Mouse (Mus musculus) lung, embryonic 14.5 days (tissue): Measurements from ENCODE around the gene Brd4. TPM values are rescaled to one million over a fixed set of nuclear protein-coding genes. Genes with fewer than 3 reads are reported as not detected.
A peak's percentile ranks its signal among the peaks of the same experiment; 100 is the strongest.
"Not testable (repeated sequence)": the region's sequence is repeated elsewhere in the genome, so short reads cannot be mapped to it uniquely, and the experiment has no call there.

Experiments used
- ATAC-seq: fragments of 200-750 bp; cut with Nextera tagmentation; 2 replicates; pipeline ENCODE4 v1.8.0; 2017; ENCODE audit warnings: mild to moderate bottlenecking, moderate TSS enrichment, moderate library complexity; ENCODE audit not compliant: insufficient read depth
- DNase-seq: peaks from one replicate; pipeline ENCODE4 v3.0.0-alpha.2; 2015
- H3K27ac ChIP-seq: fragments of 300-500 bp; sonication (generic); 2 replicates; pipeline ENCODE4 v1.5.1; 2014; ENCODE audit warnings: low read depth, mild to moderate bottlenecking, moderate library complexity
- H3K27me3 ChIP-seq: fragments of 300-500 bp; sonication (generic); 2 replicates; pipeline ENCODE4 v1.6.1; 2014; ENCODE audit warnings: low read length, control low read depth; ENCODE audit not compliant: insufficient read depth
- H3K36me3 ChIP-seq: fragments of 300-500 bp; sonication (generic); 2 replicates; pipeline ENCODE4 v1.6.1; 2014; ENCODE audit warnings: control low read depth; ENCODE audit not compliant: insufficient read depth
- H3K4me1 ChIP-seq: fragments of 300-500 bp; sonication (generic); 2 replicates; pipeline ENCODE4 v1.6.1; 2014; ENCODE audit warnings: antibody characterized with exemption, control low read depth; ENCODE audit not compliant: insufficient read depth
- H3K4me2 ChIP-seq: fragments of 300-500 bp; sonication (generic); 2 replicates; pipeline ENCODE4 v1.6.1; 2014; ENCODE audit warnings: mild to moderate bottlenecking
- H3K4me3 ChIP-seq: fragments of 300-500 bp; sonication (generic); 2 replicates; pipeline ENCODE4 v1.5.1; 2014; ENCODE audit warnings: low read depth, low read length
- H3K9ac ChIP-seq: fragments of 300-500 bp; sonication (generic); 2 replicates; pipeline ENCODE4 v1.6.1; 2014
- H3K9me3 ChIP-seq: fragments of 300-500 bp; sonication (generic); 2 replicates; pipeline ENCODE4 v1.6.1; 2016; ENCODE audit warnings: low read depth, low read length, control low read depth
- CTCF ChIP-seq: IDR thresholded peaks from 2 replicates; pipeline ENCODE4 v1.5.1; 2016; ENCODE audit warnings: antibody characterized with exemption, low read depth
- WGBS: fragments of 180-500 bp; shearing (Covaris S2); extraction: QIAGEN DNeasy Blood & Tissue Kit; methylation state at CpG from one replicate; pipeline ENCODE4 v1.1.7; 2014; 5-methylcytosine and 5-hydroxymethylcytosine counted together
- polyA plus RNA-seq: library from polyadenylated mRNA; unstranded; fragments of >200 nt; fragmentation: Nextera tagmentation; extraction: Ambion mirVana; gene quantifications from 2 replicates; pipeline ENCODE4 v1.2.1, GENCODE M21; 2014

Gene Brd4
- polyA plus RNA-seq, 1 experiment from 2014 or later = 114 TPM

DNA sequence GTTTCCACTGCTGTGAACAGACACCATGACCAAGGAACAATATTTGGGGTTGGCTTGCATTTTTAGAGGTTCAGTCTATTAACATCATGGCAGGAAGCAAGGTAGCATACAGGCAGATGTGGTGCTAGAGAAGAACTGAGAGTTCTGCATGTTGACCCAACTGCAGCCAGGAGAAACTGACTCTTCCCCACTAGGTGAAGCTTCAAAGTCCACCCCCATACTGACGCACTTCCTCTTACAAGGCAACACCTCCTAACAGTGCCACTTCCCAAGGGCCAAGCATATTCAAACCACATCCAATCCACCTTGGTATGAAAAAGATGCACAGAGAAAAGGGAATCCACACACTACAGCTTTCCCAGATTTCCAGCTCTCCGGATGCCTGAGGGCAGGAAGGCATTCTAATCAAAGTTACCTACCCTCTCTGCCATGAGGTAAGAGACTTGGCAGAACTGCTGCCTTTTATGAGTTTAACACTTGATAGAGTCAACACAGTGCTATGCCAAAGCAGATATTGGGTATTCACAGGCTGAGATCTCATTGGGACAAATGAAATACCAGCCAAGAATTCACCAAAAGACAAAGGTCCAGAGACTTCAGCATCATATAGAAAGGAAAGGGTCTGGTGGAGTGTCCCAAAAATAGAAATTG lies 43.5 kb downstream of the Brd4 start:
- Histone ChIP-seq H3K9me3 (no peaks in the 10 kb centered on the region), H3K27me3 (no peaks in the 10 kb centered on the region), H3K4me3 (no peak overlapping the region), H3K4me2 (no peak overlapping the region), H3K36me3 (no peaks in the 10 kb centered on the region), H3K9ac (no peak overlapping the region), H3K27ac (no peak overlapping the region), H3K4me1 (no peaks in the 10 kb centered on the region)
- 95% methylated on average over 2 of the region's 2 CpGs for WGBS
- TF ChIP-seq CTCF = no peak
- ATAC-seq = no peak
- no peak for DNase-seq

GRCm38 (mm10) chr17:32238589-32238988 lies 45.9 kb downstream of the Brd4 start:
- 83% methylated on average over 1 of the region's 1 CpGs for WGBS
- no peak for TF ChIP-seq CTCF

GRCm38 (mm10) chr17:32235534-32236191 lies 48.9 kb downstream of the Brd4 start:
- ATAC-seq (peak; percentile 63), DNase-seq (peak; percentile 76)
- Histone ChIP-seq H3K4me3 (no peak overlapping the region), H3K4me1 (no peaks in the 10 kb centered on the region), H3K27ac (peak overlapping the region; percentile 54; the same call in 1 of the 2 replicates), H3K4me2 (no peak overlapping the region), H3K9ac (no peak overlapping the region), H3K9me3 (no peaks in the 10 kb centered on the region), H3K36me3 (no peaks in the 10 kb centered on the region), H3K27me3 (no peaks in the 10 kb centered on the region)
- 65% methylated on average over 5 of the region's 5 CpGs for WGBS
- 0 out of 2 replicates have a peak, but pooled peaks have one; percentile 7 for TF ChIP-seq CTCF

More at GRCm38 (mm10) chr17:32238589-32238988, 45.9 kb downstream of the Brd4 start:
- Histone ChIP-seq H3K9me3 (no peaks in the 10 kb centered on the region), H3K4me1 (no peaks in the 10 kb centered on the region), H3K4me3 (no peak overlapping the region), H3K9ac (no peak overlapping the region), H3K36me3 (no peaks in the 10 kb centered on the region), H3K27me3 (no peaks in the 10 kb centered on the region), H3K27ac (no peak overlapping the region), H3K4me2 (no peak overlapping the region)
- DNase-seq (no peak), ATAC-seq (no peak)

DNA sequence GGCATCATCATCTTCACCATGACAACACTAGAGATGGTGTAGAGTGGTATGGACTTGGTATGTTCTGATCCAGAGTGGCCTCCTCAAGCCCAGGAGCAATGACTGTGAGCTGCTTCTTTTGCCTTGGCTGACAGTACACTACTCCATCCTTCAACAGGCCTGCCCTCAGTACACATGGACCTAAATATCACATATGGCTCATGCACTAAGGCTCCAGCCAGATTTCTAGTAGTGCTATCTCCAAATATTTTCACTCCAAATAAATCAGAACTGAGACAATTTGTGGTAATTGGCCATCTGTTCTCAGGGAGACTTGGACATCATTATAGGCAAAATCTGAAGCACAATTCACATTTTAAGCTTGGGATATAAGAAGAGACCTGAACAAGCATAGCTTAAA lies 51.3 kb downstream of the Brd4 start:
- ATAC-seq (no peak), DNase-seq (no peak)
- no peak overlapping the region for H3K9ac ChIP-seq
- H3K9me3 ChIP-seq = no peaks in the 10 kb centered on the region
- peaks cover 12% of the 10 kb centered on the region for H3K36me3 ChIP-seq
- no peak overlapping the region for H3K4me3 ChIP-seq
- no peaks in the 10 kb centered on the region for H3K4me1 ChIP-seq
- H3K27ac ChIP-seq = no peak overlapping the region
- no peaks in the 10 kb centered on the region for H3K27me3 ChIP-seq
- no peak for TF ChIP-seq CTCF
- H3K4me2 ChIP-seq = no peak overlapping the region

DNA sequence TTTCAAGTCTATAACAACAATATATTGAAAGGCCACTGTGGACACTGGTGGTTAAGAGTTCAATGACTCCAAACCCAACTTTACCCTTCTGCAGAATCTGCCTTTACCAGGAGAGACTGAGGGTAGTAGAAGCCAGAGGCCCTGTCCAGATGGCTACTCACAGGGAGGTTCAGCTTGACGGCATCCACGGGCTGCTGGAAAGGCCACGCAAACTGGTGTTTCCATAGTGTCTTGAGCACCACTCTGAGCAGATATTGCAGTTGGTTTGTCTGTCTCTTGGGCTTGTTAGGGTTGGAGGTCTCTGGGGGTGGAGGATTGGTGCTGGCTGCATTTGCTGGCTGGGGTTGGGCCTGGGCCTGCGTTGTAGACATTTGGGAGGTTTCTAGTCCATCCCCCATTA lies 55.3 kb downstream of the Brd4 start:
- 95% methylated on average over 4 of the region's 4 CpGs for WGBS
- Histone ChIP-seq H3K4me1 (no peaks in the 10 kb centered on the region), H3K9me3 (no peaks in the 10 kb centered on the region), H3K27ac (no peak overlapping the region), H3K9ac (no peak overlapping the region), H3K27me3 (no peaks in the 10 kb centered on the region), H3K4me3 (no peak overlapping the region), H3K4me2 (no peak overlapping the region), H3K36me3 (peaks cover 49% of the 10 kb centered on the region)
- no peak for ATAC-seq
- DNase-seq = no peak
- no peak for TF ChIP-seq CTCF

- ATAC-seq (no peak), DNase-seq (peak; percentile 21)
- Histone ChIP-seq H3K27ac (no peak overlapping the region), H3K9me3 (no peaks in the 10 kb centered on the region), H3K4me3 (no peak overlapping the region), H3K4me1 (no peaks in the 10 kb centered on the region), H3K4me2 (no peak overlapping the region), H3K27me3 (no peaks in the 10 kb centered on the region), H3K36me3 (peaks cover 97% of the 10 kb centered on the region), H3K9ac (no peak overlapping the region)
- WGBS = 57% methylated on average over 3 of the region's 3 CpGs
- no peak for TF ChIP-seq CTCF
These were observed 63.6 kb downstream of the Brd4 start for GRCm38 (mm10) chr17:32220873-32221272.

GRCm38 (mm10) chr17:32215587-32215986 lies 68.9 kb downstream of the Brd4 start:
- H3K27me3 ChIP-seq, H3K27ac ChIP-seq, H3K9me3 ChIP-seq, H3K4me1 ChIP-seq, ATAC-seq, DNase-seq, H3K4me2 ChIP-seq, H3K9ac ChIP-seq, H3K4me3 ChIP-seq: not testable (repeated sequence)
- peak; percentile 32 for TF ChIP-seq CTCF
- peaks cover 96% of the 10 kb centered on the region for H3K36me3 ChIP-seq
- WGBS = 77% methylated on average over 4 of the region's 4 CpGs

GRCm38 (mm10) chr17:32211554-32211953 lies 73.0 kb downstream of the Brd4 start:
- not testable (repeated sequence) for H3K4me3 ChIP-seq, H3K9me3 ChIP-seq, H3K4me1 ChIP-seq, H3K4me2 ChIP-seq, H3K9ac ChIP-seq, H3K27ac ChIP-seq, ATAC-seq, DNase-seq, H3K27me3 ChIP-seq
- 86% methylated on average over 6 of the region's 6 CpGs for WGBS
- H3K36me3 ChIP-seq = peaks cover 94% of the 10 kb centered on the region
